Mouse (Mus musculus) spleen, adult 2 months (tissue): Measurements from ENCODE around the gene Inpp5f. TPM values are rescaled to one million over a fixed set of nuclear protein-coding genes. Genes with fewer than 3 reads are reported as not detected.
"Not testable (repeated sequence)": the region's sequence is repeated elsewhere in the genome, so short reads cannot be mapped to it uniquely, and the experiment has no call there.

Source experiments
- DNase-seq, 2 experiments: peaks; one replicate each; pipeline versions ENCODE4 v3.0.0 to v3.0.0-alpha.2; 2012 to 2021; ENCODE audit warnings: low spot score in 2 of 2, low read depth in 1 of 2
- H3K27ac ChIP-seq: fragments of 200-500 bp; 2 replicates; pipeline ENCODE4 v1.5.1; 2012; ENCODE audit warnings: low read length, inconsistent platforms; ENCODE audit not compliant: insufficient read depth
- H3K27me3 ChIP-seq: fragments of 200-500 bp; 2 replicates; pipeline ENCODE4 v1.6.1; 2012; ENCODE audit warnings: mild to moderate bottlenecking, moderate library complexity, low read length, inconsistent platforms; ENCODE audit not compliant: control insufficient read depth, insufficient read depth
- H3K36me3 ChIP-seq: fragments of 200-500 bp; 2 replicates; pipeline ENCODE4 v1.6.1; 2012; ENCODE audit warnings: mild to moderate bottlenecking, low read length, inconsistent platforms; ENCODE audit not compliant: control insufficient read depth, insufficient read depth
- H3K4me1 ChIP-seq: fragments of 200-500 bp; 2 replicates; pipeline ENCODE4 v1.6.1; 2011; ENCODE audit warnings: inconsistent platforms; ENCODE audit not compliant: control insufficient read depth, insufficient read depth, insufficient read length
- H3K4me3 ChIP-seq: fragments of 200-500 bp; 2 replicates; pipeline ENCODE4 v1.5.1; 2011; ENCODE audit warnings: mild to moderate bottlenecking, inconsistent platforms; ENCODE audit not compliant: insufficient read depth, insufficient read length; ENCODE audit errors: extremely low read depth
- CTCF ChIP-seq: fragments of 200-500 bp; IDR thresholded peaks from 2 replicates; pipeline ENCODE4 v1.5.1; 2011; ENCODE audit warnings: mild to moderate bottlenecking, inconsistent platforms; ENCODE audit not compliant: insufficient read depth, insufficient read length, insufficient replicate concordance; ENCODE audit errors: extremely low read depth
- POLR2A ChIP-seq: fragments of 200-500 bp; IDR thresholded peaks from 2 replicates; pipeline ENCODE4 v1.6.1; 2011; ENCODE audit warnings: low read depth, low read length, inconsistent platforms
- WGBS: fragments of 180-500 bp; shearing (Covaris S2); methylation state at CpG from one replicate; pipeline ENCODE4 v1.1.7; 2018; 5-methylcytosine and 5-hydroxymethylcytosine counted together
- polyA plus RNA-seq: library from polyadenylated mRNA; depleted of rRNA; stranded (reverse); fragments of >200 nt; gene quantifications from 2 replicates; pipeline ENCODE4 v1.2.3, GENCODE M21; 2012; rRNA removed

The Inpp5f gene
- polyA plus RNA-seq, result 6.8 and 7.2 TPM in 2 replicates

- WGBS, result 1% methylated on average over 68 of the region's 68 CpGs
- Histone ChIP-seq H3K4me1 (peaks cover 6% of the 10 kb centered on the region; the same call in 1 of the 2 replicates), H3K27ac (peak within 1 kb of the TSS; percentile 77), H3K4me3 (peak within 1 kb of the TSS; percentile 79), H3K27me3 (no peaks in the 10 kb centered on the region), H3K36me3 (no peaks in the 10 kb centered on the region)
- peak; percentile 97 to 99 for DNase-seq
- no peak for TF ChIP-seq CTCF
- TF ChIP-seq POLR2A, result peak; percentile 30
Observed at GRCm38 (mm10) chr7:128610897-128611798, at the start of gene Inpp5f. Gene Inpp5f (plus strand): TSS chr7:128611328.

GRCm38 (mm10) chr7:128563373-128563772 lies 47.8 kb upstream of the Inpp5f start:
- no peak overlapping the region for H3K4me3 ChIP-seq
- DNase-seq, result peak; percentile 14 to 50

GRCm38 (mm10) chr7:128566311-128566710 lies 44.8 kb upstream of the Inpp5f start:
- H3K4me3 ChIP-seq, result no peak overlapping the region
- H3K27me3 ChIP-seq, result no peaks in the 10 kb centered on the region
- peak in 1 of 2 experiments; percentile 26 for DNase-seq
- no peak for TF ChIP-seq POLR2A
- TF ChIP-seq CTCF, result no peak
- H3K27ac ChIP-seq, result no peak overlapping the region
- no peaks in the 10 kb centered on the region for H3K36me3 ChIP-seq
- WGBS, result 67% methylated on average over 7 of the region's 7 CpGs
- peaks cover 3% of the 10 kb centered on the region; the same call in 1 of the 2 replicates for H3K4me1 ChIP-seq

More at GRCm38 (mm10) chr7:128563373-128563772, 47.8 kb upstream of the Inpp5f start:
- 42% methylated on average over 4 of the region's 4 CpGs for WGBS
- Histone ChIP-seq H3K27ac (no peak overlapping the region), H3K4me1 (no peaks in the 10 kb centered on the region), H3K27me3 (no peaks in the 10 kb centered on the region), H3K36me3 (no peaks in the 10 kb centered on the region)
- TF ChIP-seq CTCF (peak; percentile 61; the same call in 1 of the 2 replicates), POLR2A (no peak)

- TF ChIP-seq POLR2A (no peak), CTCF (no peak)
- no peak for DNase-seq
- 91% methylated on average over 8 of the region's 8 CpGs for WGBS
- H3K27ac ChIP-seq, result no peak overlapping the region
- H3K4me1 ChIP-seq, result peaks cover 3% of the 10 kb centered on the region; the same call in 1 of the 2 replicates
- H3K36me3 ChIP-seq, result no peaks in the 10 kb centered on the region
- no peaks in the 10 kb centered on the region for H3K27me3 ChIP-seq
- no peak overlapping the region for H3K4me3 ChIP-seq
Observed at GRCm38 (mm10) chr7:128567561-128568244, 43.4 kb upstream of the Inpp5f start.

GRCm38 (mm10) chr7:128569429-128569828 lies 41.7 kb upstream of the Inpp5f start:
- H3K36me3 ChIP-seq, DNase-seq, H3K27me3 ChIP-seq, H3K27ac ChIP-seq, H3K4me3 ChIP-seq, H3K4me1 ChIP-seq: not testable (repeated sequence)
- 87% methylated on average over 2 of the region's 2 CpGs for WGBS

- DNase-seq, result no peak
- Histone ChIP-seq H3K27me3 (no peaks in the 10 kb centered on the region), H3K27ac (no peak overlapping the region), H3K4me3 (no peak overlapping the region), H3K36me3 (no peaks in the 10 kb centered on the region), H3K4me1 (peaks cover 5% of the 10 kb centered on the region; the same call in 1 of the 2 replicates)
- WGBS, result 26% methylated on average over 8 of the region's 8 CpGs
- no peak for TF ChIP-seq CTCF
- TF ChIP-seq POLR2A, result no peak
Observed at GRCm38 (mm10) chr7:128569987-128570656, 41.0 kb upstream of the Inpp5f start.

GRCm38 (mm10) chr7:128570657-128571056 lies 40.5 kb upstream of the Inpp5f start:
- not testable (repeated sequence) for H3K4me1 ChIP-seq, H3K27me3 ChIP-seq, H3K36me3 ChIP-seq, H3K27ac ChIP-seq, DNase-seq, H3K4me3 ChIP-seq
- WGBS, result 92% methylated on average over 7 of the region's 7 CpGs
